Mouse (Mus musculus) neutrophil, adult 83 days (primary cell): ENCODE measurements around the gene Chpt1. TPM values are rescaled to one million over a fixed set of nuclear protein-coding genes. Genes with fewer than 3 reads are reported as not detected.

Experiments
- total RNA-seq, 2 experiments: library from RNA; stranded (reverse); gene quantifications; one replicate each; pipeline ENCODE4 v1.2.4; 2023

Chpt1 gene
- total RNA-seq, result 1 to 10 TPM; 8.5 to 8.6 TPM

DNA sequence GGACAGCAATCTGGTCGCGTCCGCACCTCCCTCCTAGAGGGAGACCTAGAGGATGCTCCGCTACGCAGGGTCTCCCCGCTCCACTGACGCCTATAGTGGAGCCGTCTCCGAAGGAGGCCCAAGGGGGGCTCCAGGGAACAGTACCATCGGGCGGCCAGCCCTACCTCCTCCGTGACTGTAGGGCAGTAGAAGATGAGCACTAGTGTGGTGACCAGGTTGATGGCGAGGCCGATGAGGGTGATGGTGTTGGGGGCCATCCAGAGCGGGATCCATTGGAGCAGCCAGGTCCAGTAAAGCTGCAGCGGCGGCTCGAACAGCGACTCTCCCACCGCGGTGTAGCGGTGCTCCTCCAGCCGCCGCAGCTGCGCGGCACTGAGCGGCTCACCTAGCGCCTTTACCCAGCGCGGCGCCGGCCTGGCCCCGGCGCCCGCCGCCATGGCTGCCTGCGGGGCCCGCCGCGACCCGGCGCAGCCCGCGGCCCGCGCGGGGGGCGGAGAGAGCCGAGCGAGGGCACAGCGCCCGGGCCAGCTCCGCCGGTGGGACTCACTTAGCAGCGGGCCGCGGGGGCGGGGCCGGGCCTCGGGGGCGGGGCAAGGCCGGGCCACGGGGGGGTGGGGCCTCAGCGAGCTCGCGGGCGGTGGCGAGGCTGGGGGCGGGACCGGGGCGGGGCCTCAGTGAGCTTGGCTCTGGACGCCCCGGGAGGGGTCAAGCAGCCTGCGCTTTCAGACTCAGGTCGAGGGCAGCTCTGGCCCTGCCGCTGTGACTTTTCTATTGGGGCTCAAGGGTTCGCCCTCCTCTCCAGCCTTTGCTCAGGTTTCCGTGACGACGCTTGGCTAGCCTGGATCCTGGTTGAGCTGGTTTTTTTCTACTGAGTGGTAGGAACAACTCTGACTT is at the start of gene Chpt1:
Chpt1 (minus strand) TSS at position 653 of the 894 bp plus-strand sequence.

DNA sequence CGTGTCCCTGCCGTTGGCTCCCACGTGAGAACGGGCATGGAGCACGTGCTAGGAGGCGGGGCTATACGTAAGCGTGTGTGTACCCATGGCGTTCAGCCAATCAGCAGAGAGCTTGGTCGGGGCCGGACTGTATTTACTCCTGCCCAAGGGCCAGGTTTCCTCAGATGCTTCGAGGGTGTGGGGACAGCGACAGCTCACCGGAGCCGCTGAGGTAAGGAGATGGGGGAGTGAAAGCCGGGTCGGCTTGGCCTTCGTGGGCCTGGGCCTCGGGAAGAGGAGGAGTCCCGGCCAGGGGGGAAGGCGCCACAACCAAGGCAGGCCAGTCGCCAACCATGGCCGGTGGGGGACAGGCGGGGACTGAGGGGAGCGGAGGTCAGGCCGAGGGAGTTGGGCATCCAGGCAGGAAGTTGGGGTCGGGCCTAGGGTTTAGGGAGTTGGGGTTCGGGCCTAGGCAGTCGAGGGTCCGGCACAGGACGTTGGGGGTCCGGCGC is 44.3 kb downstream of the Chpt1 start, which contains the start of gene Sycp3:
Sycp3 (plus strand) TSS at position 68 of the 491 bp plus-strand sequence.

Other genes starting within 250 kb of the Chpt1 start
- gene Dram1, start 125.0 kb downstream of the Chpt1 start, total RNA-seq, result 10 to 100 TPM; 32.1 to 33.1 TPM
- 10 to 100 TPM; 23.4 to 24.8 TPM for gene Gnptab, start 124.9 kb downstream of the Chpt1 start, total RNA-seq
- not detected for gene Sycp3, start 44.5 kb downstream of the Chpt1 start, total RNA-seq
- under 1 TPM; 0.11 to 0.31 TPM for gene Mybpc1, start 101.1 kb upstream of the Chpt1 start, total RNA-seq
- 1 to 10 TPM in 1 of 2 experiments, under 1 TPM in 1; 0.60 to 1.2 TPM for gene Spic, start 180.9 kb upstream of the Chpt1 start, total RNA-seq
- 10 to 100 TPM; 29.0 to 30.6 TPM for gene Arl1, start 226.8 kb upstream of the Chpt1 start, total RNA-seq